Mouse (Mus musculus) hindbrain, embryonic 10.5 days (tissue): ENCODE results near the gene Ptprcap. TPM values are rescaled to one million over a fixed set of nuclear protein-coding genes. Genes with fewer than 3 reads are reported as not detected.

ENCODE experiments used
- DNase-seq: peaks from one replicate; pipeline ENCODE4 v3.0.0-alpha.2; 2017; ENCODE audit warnings: low spot score
- H3K27ac ChIP-seq: fragments of 300-500 bp; sonication (generic); 2 replicates; pipeline ENCODE4 v1.5.1; 2016; ENCODE audit warnings: mild to moderate bottlenecking, moderate library complexity
- H3K27me3 ChIP-seq: fragments of 300-500 bp; sonication (generic); 2 replicates; pipeline ENCODE4 v1.6.1; 2016; ENCODE audit warnings: mild to moderate bottlenecking; ENCODE audit not compliant: poor library complexity, insufficient read depth, severe bottlenecking
- H3K36me3 ChIP-seq: fragments of 300-500 bp; sonication (generic); 2 replicates; pipeline ENCODE4 v1.6.1; 2016; ENCODE audit warnings: mild to moderate bottlenecking, moderate library complexity
- H3K4me1 ChIP-seq: fragments of 300-500 bp; sonication (generic); replicated peaks from 2 replicates; pipeline ENCODE4 v1.6.1; 2016; ENCODE audit warnings: mild to moderate bottlenecking
- H3K4me3 ChIP-seq: fragments of 300-500 bp; sonication (generic); 2 replicates; pipeline ENCODE4 v1.5.1; 2016; ENCODE audit warnings: mild to moderate bottlenecking, moderate library complexity
- H3K9me3 ChIP-seq: fragments of 300-500 bp; sonication (generic); 2 replicates; pipeline ENCODE4 v1.6.1; 2016; ENCODE audit warnings: mild to moderate bottlenecking, moderate library complexity
- WGBS: fragments of 180-500 bp; shearing (Covaris S2); methylation state at CpG from one replicate; pipeline ENCODE4 v1.1.7; 2016; 5-methylcytosine and 5-hydroxymethylcytosine counted together
- polyA plus RNA-seq: library from polyadenylated mRNA; unstranded; fragments of >200 nt; fragmentation: Nextera tagmentation; extraction: Ambion mirVana; gene quantifications from 2 replicates; pipeline ENCODE4 v1.2.1, GENCODE M21; 2016

Gene Ptprcap
- polyA plus RNA-seq, 1 experiment from 2014 or later = 0.51 TPM

GRCm38 (mm10) chr19:4202149-4202548 lies 48.7 kb downstream of the Ptprcap start:
- Histone ChIP-seq H3K27ac (peak overlapping the region; percentile 89), H3K4me3 (peak overlapping the region; percentile 67)
- DNase-seq = no peak

GRCm38 (mm10) chr19:4203148-4203547 lies 49.7 kb downstream of the Ptprcap start:
- DNase-seq = no peak
- 68% methylated on average over 3 of the region's 3 CpGs for WGBS
- Histone ChIP-seq H3K4me1 (peaks cover 37% of the 10 kb centered on the region), H3K36me3 (peaks cover 25% of the 10 kb centered on the region), H3K4me3 (0 out of 2 replicates have a peak overlapping the region, but pooled peaks have one; percentile 67), H3K9me3 (no peaks in the 10 kb centered on the region), H3K27ac (no peak overlapping the region), H3K27me3 (peaks cover 30% of the 10 kb centered on the region)

More at GRCm38 (mm10) chr19:4202149-4202548, 48.7 kb downstream of the Ptprcap start:
- H3K4me1 ChIP-seq = peaks cover 37% of the 10 kb centered on the region
- 28% methylated on average over 7 of the region's 7 CpGs for WGBS
- no peaks in the 10 kb centered on the region for H3K9me3 ChIP-seq
- peaks cover 27% of the 10 kb centered on the region for H3K27me3 ChIP-seq
- H3K36me3 ChIP-seq = peaks cover 35% of the 10 kb centered on the region

GRCm38 (mm10) chr19:4203604-4204326 lies 50.4 kb downstream of the Ptprcap start:
- Histone ChIP-seq H3K27ac (no peak overlapping the region), H3K36me3 (peaks cover 18% of the 10 kb centered on the region), H3K4me3 (no peak overlapping the region), H3K27me3 (peaks cover 35% of the 10 kb centered on the region), H3K4me1 (peaks cover 37% of the 10 kb centered on the region), H3K9me3 (no peaks in the 10 kb centered on the region)
- whole genome bisulfite sequencing = 66% methylated on average over 13 of the region's 13 CpGs
- no peak for DNase-seq

GRCm38 (mm10) chr19:4204889-4205288 lies 51.5 kb downstream of the Ptprcap start:
- Histone ChIP-seq H3K4me3 (no peak overlapping the region), H3K4me1 (peaks cover 31% of the 10 kb centered on the region), H3K9me3 (no peaks in the 10 kb centered on the region), H3K27ac (no peak overlapping the region), H3K27me3 (peaks cover 43% of the 10 kb centered on the region), H3K36me3 (peaks cover 7% of the 10 kb centered on the region)
- no peak for DNase-seq
- 53% methylated on average over 4 of the region's 4 CpGs for WGBS

Other genes starting within 250 kb of the Ptprcap start
- 21.6 and 21.9 TPM in 2 replicates for gene Tcirg1, start 246.5 kb upstream of the Ptprcap start, polyA plus RNA-seq
- gene Ndufs8, start 240.8 kb upstream of the Ptprcap start, polyA plus RNA-seq = 241 and 279 TPM in 2 replicates
- 0.71 and 0.81 TPM in 2 replicates for gene Aldh3b1, start 223.8 kb upstream of the Ptprcap start, polyA plus RNA-seq
- 6.3 and 8.8 TPM in 2 replicates for gene Unc93b1, start 218.4 kb upstream of the Ptprcap start, polyA plus RNA-seq
- gene Aldh3b3, start 195.0 kb upstream of the Ptprcap start, polyA plus RNA-seq = not detected in 2 replicates
- gene Aldh3b2, start 181.3 kb upstream of the Ptprcap start, polyA plus RNA-seq = 0.91 and 2.0 TPM in 2 replicates
- gene Acy3, start 167.0 kb upstream of the Ptprcap start, polyA plus RNA-seq = 2.6 and 2.9 TPM in 2 replicates
- 0.88 and 2.6 TPM in 2 replicates for gene Tbx10, start 160.9 kb upstream of the Ptprcap start, polyA plus RNA-seq
- 20.1 and 22.6 TPM in 2 replicates for gene Nudt8, start 153.0 kb upstream of the Ptprcap start, polyA plus RNA-seq
- 3.0 and 3.1 TPM in 2 replicates for gene Gm49405, start 153.0 kb upstream of the Ptprcap start, polyA plus RNA-seq
- 3.0 and 3.8 TPM in 2 replicates for gene Doc2g, start 150.3 kb upstream of the Ptprcap start, polyA plus RNA-seq
- 196 and 198 TPM in 2 replicates for gene Ndufv1, start 140.8 kb upstream of the Ptprcap start, polyA plus RNA-seq
- 442 and 460 TPM in 2 replicates for gene Gstp1, start 115.6 kb upstream of the Ptprcap start, polyA plus RNA-seq
- 1.3 and 2.1 TPM in 2 replicates for gene Gstp2, start 107.6 kb upstream of the Ptprcap start, polyA plus RNA-seq
- not detected in 2 replicates for gene Gstp3, start 94.0 kb upstream of the Ptprcap start, polyA plus RNA-seq
- gene Cabp2, start 72.0 kb upstream of the Ptprcap start, polyA plus RNA-seq = not detected in 2 replicates
- gene Cdk2ap2, start 56.4 kb upstream of the Ptprcap start, polyA plus RNA-seq = 90.5 and 93.3 TPM in 2 replicates
- gene Pitpnm1, start 53.6 kb upstream of the Ptprcap start, polyA plus RNA-seq = 8.5 and 19.9 TPM in 2 replicates
- gene Aip, start 27.7 kb upstream of the Ptprcap start, polyA plus RNA-seq = 65.8 and 73.9 TPM in 2 replicates
- gene Gpr152, start 13.8 kb upstream of the Ptprcap start, polyA plus RNA-seq = not detected in 2 replicates
- 0.12 TPM in 1 of 2 replicates, not detected in the other for gene Cabp4, start 9.6 kb upstream of the Ptprcap start, polyA plus RNA-seq
- 138 and 156 TPM in 2 replicates for gene Coro1b, start 5.0 kb upstream of the Ptprcap start, polyA plus RNA-seq
- gene Rps6kb2, start 9.8 kb downstream of the Ptprcap start, polyA plus RNA-seq = 65.4 and 77.0 TPM in 2 replicates
- 3.5 and 3.9 TPM in 2 replicates for gene Carns1, start 21.9 kb downstream of the Ptprcap start, polyA plus RNA-seq
- 0.85 and 1.2 TPM in 2 replicates for gene Tbc1d10c, start 37.7 kb downstream of the Ptprcap start, polyA plus RNA-seq
- 1,005 and 1,038 TPM in 2 replicates for gene Ppp1ca, start 38.5 kb downstream of the Ptprcap start, polyA plus RNA-seq
- 53.0 and 53.9 TPM in 2 replicates for gene Rad9a, start 48.1 kb downstream of the Ptprcap start, polyA plus RNA-seq
- gene Clcf1, start 60.6 kb downstream of the Ptprcap start, polyA plus RNA-seq = 0.87 and 1.2 TPM in 2 replicates
- gene AC109138.7, start 60.8 kb downstream of the Ptprcap start, polyA plus RNA-seq = not detected in 2 replicates
- gene Pold4, start 78.3 kb downstream of the Ptprcap start, polyA plus RNA-seq = 17.5 and 19.7 TPM in 2 replicates
- 4.0 and 5.9 TPM in 2 replicates for gene Ssh3, start 115.6 kb downstream of the Ptprcap start, polyA plus RNA-seq
- gene Ankrd13d, start 129.5 kb downstream of the Ptprcap start, polyA plus RNA-seq = 9.9 and 14.4 TPM in 2 replicates
- 14.8 and 16.7 TPM in 2 replicates for gene Grk2, start 152.6 kb downstream of the Ptprcap start, polyA plus RNA-seq
- gene Kdm2a, start 244.7 kb downstream of the Ptprcap start, polyA plus RNA-seq = 51.6 and 53.9 TPM in 2 replicates